Comparison of ENCODE assay signal across 21 mouse cellular contexts in genomic region chr4:137274304-137274703, GRCm38 (mm10). TPM values are rescaled to one million over a fixed set of nuclear protein-coding genes. Genes with fewer than 3 reads are reported as not detected.
DNase-seq lines count a peak whose midpoint lies in the region; ATAC-seq and TF ChIP-seq lines count a peak whose summit lies in the region.
"Had no signal": no experiment of that assay in that cellular context is flagged by ENCODE, and none has a peak within 500 bp of the region (broad histone marks: within the 10 kb centered on the region; RNA-seq: fewer than 3 reads in every experiment).

No protein-coding gene starts in this region.

- no peak overlapping the region for H3K4me2 ChIP-seq in embryonic facial prominence, embryonic 14.5 days (ENCODE audit: low read depth, low read length)
- no peak overlapping the region for H3K4me2 ChIP-seq in kidney, embryonic 16.5 days (replicated peaks; ENCODE audit: low read depth, low read length)
- no peak overlapping the region for H3K4me2 ChIP-seq in stomach, postnatal 0 days (replicated peaks; ENCODE audit: low read depth)
- H3K4me2 ChIP-seq: hindbrain, embryonic 13.5 days; midbrain, embryonic 12.5 days; neural tube, embryonic 13.5 days had no signal

- WGBS in embryonic facial prominence, embryonic 14.5 days = 11% methylated on average over 6 of the region's 6 CpGs
- 2% methylated on average over 6 of the region's 6 CpGs for WGBS in embryonic facial prominence, embryonic 10.5 days
- 6% methylated on average over 6 of the region's 6 CpGs for WGBS in kidney, embryonic 16.5 days
- WGBS in stomach, postnatal 0 days = 19% methylated on average over 6 of the region's 6 CpGs

- ATAC-seq in embryonic facial prominence, embryonic 14.5 days (ENCODE audit: low read depth) = no peak
- no peak for ATAC-seq in kidney, embryonic 16.5 days (ENCODE audit: low FRiP score, low TSS enrichment)
- ATAC-seq in stomach, postnatal 0 days (ENCODE audit: low FRiP score, low TSS enrichment) = peak; percentile 58
- ATAC-seq in monocyte, adult 5-6 weeks (replicated peaks; ENCODE audit: insufficient number of reproducible peaks, low FRiP score, low TSS enrichment, poor library complexity, severe bottlenecking) = no peak

- no peak for TF ChIP-seq EP300 in stomach, postnatal 0 days (optimal IDR thresholded peaks at IDR 0.05)

- no peak overlapping the region for H3K9ac ChIP-seq in embryonic facial prominence, embryonic 14.5 days (ENCODE audit: low read depth, low read length)
- no peak overlapping the region for H3K9ac ChIP-seq in kidney, embryonic 16.5 days (replicated peaks; ENCODE audit: low read length)
- H3K9ac ChIP-seq in stomach, postnatal 0 days (ENCODE audit: low read length) = no peak overlapping the region
- H3K9ac ChIP-seq: hindbrain, embryonic 13.5 days; midbrain, embryonic 12.5 days; neural tube, embryonic 13.5 days had no signal

- no peaks in the 10 kb centered on the region for H3K36me3 ChIP-seq in embryonic facial prominence, embryonic 14.5 days (ENCODE audit: control insufficient read depth, insufficient read depth, low read length)
- H3K36me3 ChIP-seq in embryonic facial prominence, embryonic 10.5 days (replicated peaks) = no peaks in the 10 kb centered on the region
- no peaks in the 10 kb centered on the region for H3K36me3 ChIP-seq in kidney, embryonic 16.5 days (ENCODE audit: insufficient read depth, low read length)
- no peaks in the 10 kb centered on the region for H3K36me3 ChIP-seq in stomach, postnatal 0 days (ENCODE audit: control insufficient read depth, insufficient read depth, low read length)
- H3K36me3 ChIP-seq: hindbrain, embryonic 13.5 days; midbrain, embryonic 12.5 days; neural tube, embryonic 13.5 days had no signal

- no peaks in the 10 kb centered on the region for H3K9me3 ChIP-seq in embryonic facial prominence, embryonic 14.5 days (ENCODE audit: control insufficient read depth, low read length)
- H3K9me3 ChIP-seq in embryonic facial prominence, embryonic 10.5 days = no peaks in the 10 kb centered on the region
- no peaks in the 10 kb centered on the region for H3K9me3 ChIP-seq in kidney, embryonic 16.5 days (ENCODE audit: low read length)
- H3K9me3 ChIP-seq in stomach, postnatal 0 days (ENCODE audit: control insufficient read depth, low read length) = no peaks in the 10 kb centered on the region
- H3K9me3 ChIP-seq: hindbrain, embryonic 13.5 days; midbrain, embryonic 12.5 days; neural tube, embryonic 13.5 days had no signal

- peaks cover 50% of the 10 kb centered on the region for H3K27me3 ChIP-seq in embryonic facial prominence, embryonic 14.5 days (replicated peaks; ENCODE audit: control insufficient read depth, insufficient read depth, low read length)
- peaks cover 61% of the 10 kb centered on the region for H3K27me3 ChIP-seq in embryonic facial prominence, embryonic 10.5 days (replicated peaks; ENCODE audit: low read depth, poor library complexity, severe bottlenecking)
- H3K27me3 ChIP-seq in kidney, embryonic 16.5 days (ENCODE audit: insufficient read depth, low read length) = peaks cover 39% of the 10 kb centered on the region
- peaks cover 7% of the 10 kb centered on the region; the same call in 1 of the 2 replicates for H3K27me3 ChIP-seq in stomach, postnatal 0 days (ENCODE audit: control insufficient read depth, insufficient read depth, low read length)

- peaks cover 6% of the 10 kb centered on the region; the same call in 1 of the 2 replicates for H3K4me1 ChIP-seq in embryonic facial prominence, embryonic 14.5 days (ENCODE audit: control insufficient read depth, insufficient read depth, low read length)
- H3K4me1 ChIP-seq in embryonic facial prominence, embryonic 10.5 days = peaks cover 45% of the 10 kb centered on the region
- H3K4me1 ChIP-seq in kidney, embryonic 16.5 days (ENCODE audit: insufficient read depth, low read length) = peaks cover 41% of the 10 kb centered on the region
- no peaks in the 10 kb centered on the region for H3K4me1 ChIP-seq in stomach, postnatal 0 days (replicated peaks; ENCODE audit: control insufficient read depth, insufficient read depth)

- H3K27ac ChIP-seq in embryonic facial prominence, embryonic 14.5 days (replicated peaks; ENCODE audit: low read depth, low read length) = no peak overlapping the region
- H3K27ac ChIP-seq in embryonic facial prominence, embryonic 10.5 days (replicated peaks) = no peak overlapping the region
- peak overlapping the region; percentile 43; the same call in 1 of the 2 replicates for H3K27ac ChIP-seq in kidney, embryonic 16.5 days (ENCODE audit: low read length)
- H3K27ac ChIP-seq in stomach, postnatal 0 days (replicated peaks) = peak overlapping the region; percentile 70
- H3K27ac ChIP-seq: hindbrain, embryonic 13.5 days; layer of hippocampus, adult 2 months; midbrain, embryonic 12.5 days; neural tube, embryonic 13.5 days had no signal

- no peak overlapping the region for H3K4me3 ChIP-seq in embryonic facial prominence, embryonic 14.5 days (ENCODE audit: low read depth, low read length)
- H3K4me3 ChIP-seq in embryonic facial prominence, embryonic 10.5 days = no peak overlapping the region
- no peak overlapping the region for H3K4me3 ChIP-seq in kidney, embryonic 16.5 days (ENCODE audit: low read length)
- H3K4me3 ChIP-seq in stomach, postnatal 0 days (ENCODE audit: low read depth, low read length) = no peak overlapping the region
- H3K4me3 ChIP-seq: hindbrain, embryonic 13.5 days; layer of hippocampus, adult 2 months; midbrain, embryonic 12.5 days; neural tube, embryonic 13.5 days had no signal

- no peak for TF ChIP-seq CTCF in stomach, postnatal 0 days (IDR thresholded peaks at IDR 0.05; ENCODE audit: low read depth)

- DNase-seq in embryonic facial prominence, embryonic 14.5 days (ENCODE audit: low spot score) = peak; percentile 26
- DNase-seq in embryonic facial prominence, embryonic 10.5 days (ENCODE audit: low spot score) = no peak
- DNase-seq in kidney, adult 8-10 months = no peak
- DNase-seq in urinary bladder, postnatal 14 days (ENCODE audit: low spot score) = peak; percentile 52
- no peak for DNase-seq in urinary bladder, postnatal 10 days (ENCODE audit: low spot score)
- DNase-seq in stomach, postnatal 0 days (ENCODE audit: low spot score) = peak; percentile 61
- DNase-seq: adrenal gland, adult 8-10 months; cerebellum, adult 18-20 months; cerebellum, postnatal 14 days; gastrocnemius, postnatal 25 days; heart, adult 18-20 months; kidney, postnatal 10 days; layer of hippocampus, postnatal 36 days; lung, postnatal 14 days had no signal

RNA-seq across cellular contexts. Expression of gene Wnt4, which starts 3.0 kb away (rescaled TPM):
- polyA plus RNA-seq in embryonic facial prominence, embryonic 14.5 days (2014; fragmentation: Nextera tagmentation; extraction: Ambion mirVana) = 4.7 and 5.6 TPM in 2 replicates
- polyA plus RNA-seq in embryonic facial prominence, embryonic 10.5 days (2016; fragmentation: Nextera tagmentation; extraction: Ambion mirVana) = 1.2 and 1.5 TPM in 2 replicates
- polyA plus RNA-seq in kidney, embryonic 16.5 days (2015; fragmentation: Nextera tagmentation; extraction: Ambion mirVana) = 7.9 and 10.8 TPM in 2 replicates
- 45.3 and 59.7 TPM in 2 replicates for polyA plus RNA-seq in stomach, postnatal 0 days (2015; fragmentation: Nextera tagmentation; extraction: Ambion mirVana)
- not detected in 3 replicates for total RNA-seq in monocyte, adult 5-6 weeks (2017)
- total RNA-seq: megakaryocyte progenitor cell, adult 5-6 weeks had no signal

Comparison
In these comparisons a context has a peak if more than half of its experiments do, and no peak if none do; other contexts are left out.
1. DNase-seq: peak in embryonic facial prominence, embryonic 14.5 days (single experiment), urinary bladder, postnatal 14 days (single experiment) and stomach, postnatal 0 days (single experiment); none in embryonic facial prominence, embryonic 10.5 days (single experiment), kidney, adult 8-10 months (0 of 2) and urinary bladder, postnatal 10 days (single experiment).
2. H3K27ac ChIP-seq: peak in kidney, embryonic 16.5 days (single experiment) and stomach, postnatal 0 days (single experiment); none in embryonic facial prominence, embryonic 14.5 days (single experiment) and embryonic facial prominence, embryonic 10.5 days (single experiment).